Mouse (Mus musculus) yolk sac, embryonic 10.5 days (tissue): Measurements from ENCODE around the gene Cpsf2.
"Not testable (repeated sequence)": the region's sequence is repeated elsewhere in the genome, so short reads cannot be mapped to it uniquely, and the experiment has no call there.

Experiments used
- DNase-seq: peaks from one replicate; pipeline ENCODE4 v3.0.0-alpha.2; 2017; ENCODE audit warnings: low spot score

Gene Cpsf2

DNA sequence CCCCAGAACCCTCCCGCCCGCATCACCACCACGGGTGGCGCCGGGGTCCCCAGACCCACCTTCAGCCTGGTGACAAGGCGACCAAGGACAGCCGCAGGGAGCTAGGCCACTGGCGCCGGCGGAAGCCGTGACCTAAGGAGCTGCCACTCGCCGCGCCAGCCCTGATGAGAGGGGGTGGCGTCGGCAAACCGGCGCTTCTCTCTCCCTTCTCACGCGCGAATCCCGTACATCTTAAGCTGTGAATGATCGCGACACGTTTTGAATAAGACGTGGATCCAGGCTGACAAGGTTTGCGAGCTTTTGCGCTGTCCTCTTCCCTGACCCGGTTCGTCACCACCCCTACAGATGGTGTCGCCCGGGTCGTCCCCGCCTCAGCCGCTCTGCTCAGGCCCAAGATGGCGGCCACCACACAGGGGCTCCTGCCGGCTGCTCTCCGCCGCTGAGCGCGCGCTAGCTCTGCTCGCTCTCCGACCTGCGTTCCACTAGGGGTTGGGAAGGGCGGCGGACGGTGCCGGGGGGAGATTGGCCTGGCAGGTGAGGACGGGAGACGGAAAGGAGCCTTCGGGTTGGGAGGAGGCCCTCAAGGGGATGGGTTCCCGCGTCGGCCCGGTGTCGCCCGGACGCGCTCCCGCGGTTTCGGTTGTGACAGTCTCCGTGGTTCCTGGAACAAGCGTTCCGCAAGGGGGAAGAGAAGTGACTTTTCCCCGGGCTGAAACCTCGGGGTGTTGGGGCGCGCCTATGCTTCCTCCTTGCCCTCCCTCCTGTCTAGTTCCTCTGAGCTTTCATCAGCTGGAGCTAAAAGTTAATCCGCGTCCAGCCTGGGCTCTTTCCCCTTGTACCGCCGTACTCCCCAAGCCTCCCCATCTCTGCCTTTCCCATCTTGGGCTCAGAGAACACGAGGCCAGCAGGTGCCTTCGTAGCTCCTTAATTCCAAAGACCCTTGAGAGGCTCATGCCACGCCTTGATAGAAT lies at the start of gene Cpsf2:
Gene Cpsf2, plus strand, starts transcription at position 388 of the 971 bp plus-strand sequence.
- peak; percentile 90 for DNase-seq

DNA sequence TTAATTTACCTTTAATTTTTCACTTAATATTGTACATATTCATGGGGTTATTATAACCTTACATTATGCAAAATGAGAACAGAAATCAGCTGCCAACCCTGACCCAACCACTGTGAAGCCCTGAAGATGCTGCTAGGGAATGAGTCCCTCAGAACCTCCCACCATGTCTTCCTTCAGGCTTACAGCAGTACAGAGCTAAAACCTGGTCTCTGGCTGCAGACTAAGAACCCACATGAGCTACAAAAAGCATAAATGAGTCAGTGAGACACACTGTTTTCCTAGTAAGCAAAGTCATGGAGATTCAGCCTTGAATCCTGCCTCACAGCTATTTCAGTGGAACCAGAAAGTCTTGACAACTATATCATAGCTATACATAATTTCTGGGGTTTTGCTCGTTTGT lies 47.4 kb upstream of the Cpsf2 start:
- no peak for DNase-seq

GRCm38 (mm10) chr12:101935223-101935622 lies 40.6 kb upstream of the Cpsf2 start:
- no peak for DNase-seq

DNA sequence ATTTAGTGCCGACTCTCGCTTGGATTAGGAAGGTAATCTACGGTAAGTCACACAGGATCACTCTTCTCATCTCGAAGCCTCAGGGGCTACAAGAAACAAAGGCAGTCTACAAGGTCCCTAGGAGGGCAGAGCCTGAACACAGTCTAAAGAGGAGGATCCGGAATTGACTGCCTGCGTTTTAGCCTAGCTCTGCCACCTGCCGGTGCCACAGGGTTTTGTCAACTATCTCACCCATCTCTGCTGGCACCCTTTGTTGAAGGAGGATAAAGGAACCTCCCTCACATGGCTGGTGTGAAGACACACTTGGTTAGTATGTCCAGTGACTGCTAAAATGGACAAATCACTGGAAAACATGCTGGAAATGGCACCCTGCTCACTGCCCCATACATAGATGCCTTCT lies 38.2 kb upstream of the Cpsf2 start:
- no peak for DNase-seq

GRCm38 (mm10) chr12:101947986-101948385 lies 27.8 kb upstream of the Cpsf2 start:
- DNase-seq: no peak

DNA sequence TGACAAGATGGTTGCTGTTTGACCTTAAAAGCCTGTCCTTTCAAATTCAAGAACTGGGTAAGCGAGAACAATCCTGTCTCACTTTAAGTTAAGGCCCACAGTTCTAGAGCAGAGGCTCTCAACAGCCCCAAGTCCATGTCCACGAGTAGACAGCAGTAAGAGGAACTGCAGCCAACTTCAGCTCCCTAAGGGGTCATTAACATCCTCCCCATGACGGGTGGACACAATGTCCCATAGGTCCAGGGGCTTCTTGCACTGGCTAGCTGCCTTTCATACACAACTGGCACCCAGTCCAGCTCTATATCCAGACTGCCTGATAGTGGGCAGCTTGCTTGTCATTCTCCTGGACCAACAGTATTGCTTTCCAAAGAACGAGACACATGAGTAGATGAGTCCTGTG lies 27.0 kb upstream of the Cpsf2 start:
- no peak for DNase-seq

DNA sequence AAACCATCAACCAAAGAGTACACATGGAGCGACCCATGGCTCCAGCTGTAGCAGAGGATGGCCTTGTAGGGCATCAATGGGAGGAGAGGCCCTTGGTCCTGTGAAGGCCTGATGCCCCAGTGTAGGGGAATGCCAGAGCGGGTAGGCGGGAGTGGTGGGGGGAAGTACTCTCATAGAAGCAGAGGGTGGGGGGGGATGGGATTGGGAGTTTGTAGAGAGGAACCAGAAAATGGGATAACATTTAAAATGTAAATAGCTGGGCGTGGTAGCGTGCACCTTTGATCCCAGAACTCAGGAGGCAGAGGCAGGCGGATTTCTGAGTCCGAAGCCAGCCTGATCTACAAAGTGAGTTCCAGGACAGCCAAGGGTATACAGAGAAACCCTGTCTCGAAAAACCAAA lies 20.0 kb upstream of the Cpsf2 start:
- DNase-seq: not testable (repeated sequence)

DNA sequence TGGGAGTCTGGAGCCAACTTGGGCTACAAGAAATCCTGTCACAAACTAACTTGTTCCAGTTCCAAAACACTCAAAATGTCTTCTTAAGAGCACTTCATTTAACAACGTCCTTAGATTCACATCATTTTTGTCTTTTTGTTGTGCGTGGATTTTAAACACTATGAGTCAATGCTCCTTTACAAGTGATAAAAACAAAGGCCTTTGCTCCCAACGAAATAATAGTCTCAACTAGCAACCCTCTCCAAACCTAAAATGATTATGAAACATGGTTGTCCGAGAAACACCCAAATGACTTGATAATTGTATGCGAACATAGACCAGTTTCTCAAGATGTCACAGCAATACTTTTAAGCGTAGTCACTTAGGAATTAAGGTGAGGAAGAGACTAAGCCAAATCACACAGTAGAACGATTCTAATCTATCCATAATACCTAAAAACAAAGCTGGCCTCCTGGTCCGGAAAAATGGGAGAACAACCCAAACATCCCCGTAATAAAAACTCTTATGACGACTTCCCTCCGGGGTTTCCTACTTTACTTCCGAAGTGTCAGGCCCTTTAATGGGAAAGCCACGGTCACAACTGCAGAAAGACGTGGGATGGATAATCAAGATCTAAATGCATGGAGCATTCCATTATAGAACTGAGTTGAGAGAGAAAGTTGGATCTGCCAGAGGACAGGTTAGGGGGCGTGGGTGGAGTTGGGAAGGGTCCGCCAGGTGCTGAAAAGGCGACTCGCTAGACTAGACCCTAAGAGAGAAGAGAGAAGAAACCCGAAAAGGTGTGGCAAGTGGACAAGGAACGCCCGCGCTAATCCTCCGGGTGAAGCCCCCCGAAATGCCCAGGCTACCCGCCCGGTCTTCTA lies 18.5 kb upstream of the Cpsf2 start:
- DNase-seq: no peak

- DNase-seq: peak; percentile 96
These were observed 17.7 kb upstream of the Cpsf2 start, which contains the start of gene Atxn3 for GRCm38 (mm10) chr12:101957942-101958544. Atxn3 (minus strand) TSS chr12:101958246.

- DNase-seq: no peak
These were observed 17.2 kb upstream of the Cpsf2 start for GRCm38 (mm10) chr12:101958556-101958955.

GRCm38 (mm10) chr12:101958960-101959780 lies 16.6 kb upstream of the Cpsf2 start:
- not testable (repeated sequence) for DNase-seq

- no peak for DNase-seq
These were observed 4.5 kb upstream of the Cpsf2 start for GRCm38 (mm10) chr12:101971311-101971710.

- no peak for DNase-seq
These were observed 3.6 kb upstream of the Cpsf2 start for GRCm38 (mm10) chr12:101972230-101972629.

DNA sequence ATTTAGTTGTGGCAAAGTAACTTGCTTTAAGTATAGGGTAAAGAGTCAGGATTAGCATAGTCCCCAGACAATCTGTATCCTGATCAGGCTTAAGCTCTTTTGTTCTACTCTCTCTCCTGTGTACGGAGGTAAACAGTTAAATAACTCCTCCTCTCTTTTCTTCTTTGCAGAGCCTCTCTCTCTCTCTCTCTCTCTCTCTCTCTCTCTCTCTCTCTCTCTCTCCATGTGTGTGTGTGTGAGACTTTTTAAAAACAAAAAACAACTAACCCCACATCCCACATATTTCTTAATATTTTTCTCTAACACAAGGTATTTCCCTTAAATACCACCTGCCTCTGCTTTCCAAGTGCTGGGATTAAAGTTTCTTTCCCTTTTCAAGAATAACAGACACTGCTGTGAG lies 1.2 kb upstream of the Cpsf2 start:
- no peak for DNase-seq

GRCm38 (mm10) chr12:101975167-101975600 lies 604 bp upstream of the Cpsf2 start:
- DNase-seq: no peak

GRCm38 (mm10) chr12:101976651-101977403 lies 1.0 kb downstream of the Cpsf2 start:
- no peak for DNase-seq

- DNase-seq: no peak
These were observed 1.7 kb downstream of the Cpsf2 start for GRCm38 (mm10) chr12:101977404-101977915.

- DNase-seq: no peak
These were observed 2.4 kb downstream of the Cpsf2 start for GRCm38 (mm10) chr12:101978162-101978561.

DNA sequence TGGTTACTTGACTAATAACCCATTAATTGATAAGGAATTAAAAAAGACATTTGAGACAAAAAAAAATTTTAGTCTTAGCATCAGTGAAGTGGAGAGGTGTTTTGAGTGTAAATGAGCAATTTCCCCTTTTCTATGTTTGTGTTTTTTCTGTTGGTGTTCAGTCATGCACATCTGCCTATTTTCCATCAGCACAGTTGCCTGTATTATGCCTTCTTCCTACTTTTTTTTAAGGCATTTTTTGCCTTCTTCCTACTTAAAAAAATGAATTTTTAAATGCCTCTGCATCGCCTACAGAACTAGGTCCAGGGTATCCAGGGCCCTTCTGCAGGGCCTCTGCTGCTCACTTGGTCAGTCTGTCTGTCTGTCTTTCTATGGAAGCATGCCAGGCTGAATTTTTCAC lies 2.8 kb downstream of the Cpsf2 start:
- no peak for DNase-seq

GRCm38 (mm10) chr12:101979213-101979750 lies 3.5 kb downstream of the Cpsf2 start:
- no peak for DNase-seq
